Mouse (Mus musculus) intestine, embryonic 14.5 days (tissue): ENCODE data around the gene L1td1. TPM values are rescaled to one million over a fixed set of nuclear protein-coding genes. Genes with fewer than 3 reads are reported as not detected.

Experiments used
- ATAC-seq: fragments of 200-750 bp; cut with Nextera tagmentation; replicated peaks from 2 replicates; pipeline ENCODE4 v1.8.0; 2017; ENCODE audit warnings: low read depth, moderate number of reproducible peaks, moderate TSS enrichment, moderate library complexity; ENCODE audit not compliant: low FRiP score, low TSS enrichment
- DNase-seq: peaks from one replicate; pipeline ENCODE4 v3.0.0-alpha.2; 2018; ENCODE audit warnings: low spot score
- H3K27ac ChIP-seq: fragments of 300-500 bp; sonication (generic); 2 replicates; pipeline ENCODE4 v1.5.1; 2014; ENCODE audit warnings: low read depth, mild to moderate bottlenecking, control low read depth
- H3K27me3 ChIP-seq: fragments of 300-500 bp; sonication (generic); replicated peaks from 2 replicates; pipeline ENCODE4 v1.6.1; 2014; ENCODE audit warnings: low read length, control low read depth; ENCODE audit not compliant: control insufficient read depth, insufficient read depth
- H3K36me3 ChIP-seq: fragments of 300-500 bp; sonication (generic); 2 replicates; pipeline ENCODE4 v1.6.1; 2014; ENCODE audit warnings: low read length, control low read depth; ENCODE audit not compliant: control insufficient read depth, insufficient read depth
- H3K4me1 ChIP-seq: fragments of 300-500 bp; sonication (generic); replicated peaks from 2 replicates; pipeline ENCODE4 v1.6.1; 2014; ENCODE audit warnings: low read length, control low read depth, mixed read lengths; ENCODE audit not compliant: control insufficient read depth, insufficient read depth
- H3K4me2 ChIP-seq: fragments of 300-500 bp; sonication (generic); 2 replicates; pipeline ENCODE4 v1.6.1; 2014; ENCODE audit warnings: low read length
- H3K4me3 ChIP-seq: fragments of 300-500 bp; sonication (generic); 2 replicates; pipeline ENCODE4 v1.5.1; 2014; ENCODE audit warnings: low read depth, low read length, control low read depth, mixed read lengths
- H3K9ac ChIP-seq: fragments of 300-500 bp; sonication (generic); 2 replicates; pipeline ENCODE4 v1.6.1; 2014; ENCODE audit warnings: mild to moderate bottlenecking, low read length
- H3K9me3 ChIP-seq: fragments of 300-500 bp; sonication (generic); 2 replicates; pipeline ENCODE4 v1.6.1; 2016; ENCODE audit warnings: low read length, control low read depth; ENCODE audit not compliant: control insufficient read depth
- whole genome bisulfite sequencing: fragments of 180-500 bp; shearing (Covaris S2); extraction: QIAGEN DNeasy Blood & Tissue Kit; methylation state at CpG from one replicate; pipeline ENCODE4 v1.1.7; 2014; 5-methylcytosine and 5-hydroxymethylcytosine counted together
- polyA plus RNA-seq: library from polyadenylated mRNA; unstranded; fragments of >200 nt; fragmentation: Nextera tagmentation; extraction: Ambion mirVana; gene quantifications from 2 replicates; pipeline ENCODE4 v1.2.1, GENCODE M21; 2014

L1td1 gene
- 0.60 and 0.74 TPM in 2 replicates for polyA plus RNA-seq

DNA sequence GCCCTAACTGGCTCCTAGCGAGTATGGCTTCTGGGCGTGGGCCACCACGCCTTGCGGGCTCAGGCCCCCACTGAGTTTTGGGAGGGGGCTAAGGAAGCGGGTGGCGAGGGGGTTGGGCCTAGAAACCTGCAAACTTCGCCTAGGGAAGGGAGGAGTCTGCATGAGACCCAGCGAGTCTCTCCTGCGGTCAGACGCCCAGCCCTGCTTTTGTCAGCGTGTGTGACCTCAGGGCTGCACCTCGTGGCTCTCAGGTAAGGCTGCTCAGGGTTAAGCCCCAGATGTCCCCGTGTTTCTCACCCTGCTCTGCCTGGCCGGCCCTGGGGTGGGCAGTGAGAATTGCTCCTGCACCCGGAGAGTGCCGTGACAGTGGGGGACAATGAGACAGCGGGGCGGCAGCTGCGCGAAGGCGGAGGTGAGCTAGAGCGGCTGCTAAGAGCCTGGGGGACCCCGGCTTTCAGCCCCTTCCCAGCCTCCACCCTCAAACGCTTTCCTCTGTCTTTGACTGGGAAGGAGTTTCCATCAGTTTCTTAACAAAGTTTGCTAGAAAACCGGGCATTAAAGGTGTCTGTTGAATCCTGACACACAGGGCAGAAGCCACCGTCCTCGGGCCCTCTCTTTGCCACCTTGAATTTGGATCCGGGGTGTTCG, at the start of gene L1td1:
Gene L1td1 (plus strand): TSS at position 145 of the 648 bp plus-strand sequence.
- Histone ChIP-seq H3K36me3 (no peaks in the 10 kb centered on the region), H3K27ac (no peak within 1 kb of the TSS), H3K9ac (peak within 1 kb of the TSS; percentile 34), H3K9me3 (no peaks in the 10 kb centered on the region), H3K4me2 (peak within 1 kb of the TSS; percentile 57), H3K4me1 (peaks cover 7% of the 10 kb centered on the region), H3K27me3 (peaks cover 27% of the 10 kb centered on the region), H3K4me3 (peak within 1 kb of the TSS; percentile 28)
- WGBS: 11% methylated on average over 29 of the region's 29 CpGs
- DNase-seq (peak; percentile 68), ATAC-seq (peak; percentile 36; the same call in 1 of the 2 replicates)

DNA sequence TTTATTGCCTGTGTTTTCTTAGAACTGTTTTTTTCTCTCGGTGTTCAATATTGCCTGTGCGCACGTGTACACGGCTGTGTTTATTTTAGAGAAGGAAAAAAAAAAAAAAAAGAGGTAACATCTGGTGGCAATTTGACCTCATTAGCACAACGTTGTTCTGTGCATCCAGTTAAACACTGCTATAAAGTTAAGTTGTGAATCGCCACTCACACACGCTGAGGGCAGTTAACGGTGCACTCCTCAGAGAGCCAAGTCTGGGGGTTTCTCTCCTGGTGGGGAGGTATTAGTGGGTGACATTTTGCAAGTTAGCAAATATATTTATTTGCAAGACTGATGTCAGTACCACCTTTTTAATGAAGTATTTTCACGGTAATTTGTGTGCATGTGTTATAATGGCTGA, 49.0 kb upstream of the L1td1 start:
- ATAC-seq: no peak
- DNase-seq: no peak

DNA sequence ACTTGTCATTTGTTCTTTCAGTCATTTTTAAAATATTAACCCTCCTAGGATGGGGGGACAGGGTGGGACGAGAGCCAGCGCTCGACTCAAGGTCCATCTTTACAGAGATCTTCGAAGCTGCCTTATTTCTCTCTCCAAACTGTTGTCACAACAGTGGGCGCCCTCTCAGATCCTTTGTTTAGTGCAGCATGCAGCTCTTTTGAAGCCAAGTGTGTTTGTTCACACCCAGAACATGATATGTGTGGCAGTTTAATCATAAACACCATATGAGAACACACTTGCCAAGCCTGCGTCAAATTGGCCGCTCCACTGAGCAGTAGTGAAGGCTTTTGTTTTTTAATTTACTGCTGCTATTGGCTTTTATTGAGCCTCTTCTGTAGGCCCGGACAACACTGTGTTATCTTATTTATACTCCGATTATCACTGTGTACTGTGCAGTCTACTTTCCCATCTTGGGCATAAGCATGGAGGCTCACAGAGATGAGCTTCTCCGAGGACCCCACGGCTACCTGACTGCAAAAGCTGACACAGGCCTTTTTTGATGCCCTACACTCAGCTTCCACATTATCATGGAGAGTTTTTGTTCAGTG, 39.8 kb upstream of the L1td1 start:
- H3K9me3 ChIP-seq: no peaks in the 10 kb centered on the region
- ATAC-seq (no peak), DNase-seq (no peak)
- H3K36me3 ChIP-seq: 0 out of 2 replicates have a peak, but pooled peaks cover 3% of the 10 kb centered on the region
- no peaks in the 10 kb centered on the region for H3K4me1 ChIP-seq
- no peak overlapping the region for H3K27ac ChIP-seq
- no peak overlapping the region for H3K4me3 ChIP-seq
- H3K4me2 ChIP-seq: no peak overlapping the region
- 83% methylated on average over 11 of the region's 11 CpGs for WGBS
- no peak overlapping the region for H3K9ac ChIP-seq
- H3K27me3 ChIP-seq: no peaks in the 10 kb centered on the region

More for the DNA sequence above, 49.0 kb upstream of the L1td1 start:
- no peak overlapping the region for H3K27ac ChIP-seq
- no peaks in the 10 kb centered on the region for H3K36me3 ChIP-seq
- H3K4me2 ChIP-seq: no peak overlapping the region
- H3K4me1 ChIP-seq: 0 out of 2 replicates have a peak, but pooled peaks cover 5% of the 10 kb centered on the region
- WGBS: 48% methylated on average over 9 of the region's 9 CpGs
- no peak overlapping the region for H3K9ac ChIP-seq
- H3K4me3 ChIP-seq: no peak overlapping the region
- H3K9me3 ChIP-seq: no peaks in the 10 kb centered on the region
- no peaks in the 10 kb centered on the region for H3K27me3 ChIP-seq

DNA sequence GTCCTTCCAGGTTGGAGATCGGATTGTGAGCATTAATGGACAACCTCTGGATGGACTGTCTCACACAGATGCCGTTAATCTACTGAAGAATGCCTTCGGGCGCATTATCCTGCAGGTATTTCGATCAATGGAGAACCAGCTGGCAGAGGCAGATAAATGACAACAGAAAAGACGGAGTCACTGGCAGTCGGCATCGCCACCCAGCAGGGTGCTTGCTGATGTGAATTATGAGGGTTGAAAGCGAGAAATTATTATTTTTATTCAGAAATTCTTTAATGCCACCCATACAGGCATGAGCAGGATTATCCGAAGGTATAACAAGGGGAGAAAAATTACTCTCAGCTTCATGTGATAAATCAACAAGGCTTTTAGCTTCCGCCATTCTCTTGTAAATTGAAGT, 38.4 kb upstream of the L1td1 start:
- ATAC-seq (no peak), DNase-seq (no peak)
- Histone ChIP-seq H3K9ac (no peak overlapping the region), H3K9me3 (no peaks in the 10 kb centered on the region), H3K4me1 (no peaks in the 10 kb centered on the region), H3K27me3 (no peaks in the 10 kb centered on the region), H3K4me3 (no peak overlapping the region), H3K4me2 (no peak overlapping the region), H3K27ac (no peak overlapping the region), H3K36me3 (0 out of 2 replicates have a peak, but pooled peaks cover 3% of the 10 kb centered on the region)
- 91% methylated on average over 11 of the region's 11 CpGs for WGBS

DNA sequence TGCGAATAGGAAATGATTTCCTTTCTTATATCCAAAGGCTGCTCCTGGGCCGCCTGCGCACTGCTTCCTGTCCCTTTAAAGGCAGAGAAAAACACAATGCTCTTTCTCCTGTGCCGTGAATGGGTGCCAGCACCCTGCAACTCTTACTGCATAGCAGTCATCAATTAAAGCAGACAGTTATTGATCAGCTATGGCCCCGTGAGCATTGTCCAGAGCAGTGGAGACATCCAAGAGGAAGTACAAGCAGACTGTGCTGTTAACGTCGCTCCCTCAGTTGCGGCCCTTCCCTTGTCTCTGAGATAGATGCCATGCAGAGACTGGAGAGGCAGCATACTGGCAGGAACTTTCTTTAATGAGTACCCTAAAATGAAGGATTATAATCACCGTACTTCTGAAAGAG, 38.0 kb upstream of the L1td1 start:
- Histone ChIP-seq H3K9ac (no peak overlapping the region), H3K4me2 (no peak overlapping the region), H3K4me3 (no peak overlapping the region), H3K27ac (no peak overlapping the region), H3K36me3 (0 out of 2 replicates have a peak, but pooled peaks cover 3% of the 10 kb centered on the region), H3K27me3 (no peaks in the 10 kb centered on the region), H3K9me3 (no peaks in the 10 kb centered on the region), H3K4me1 (peaks cover 2% of the 10 kb centered on the region; the same call in 1 of the 2 replicates)
- ATAC-seq (no peak), DNase-seq (no peak)
- 83% methylated on average over 9 of the region's 9 CpGs for WGBS

DNA sequence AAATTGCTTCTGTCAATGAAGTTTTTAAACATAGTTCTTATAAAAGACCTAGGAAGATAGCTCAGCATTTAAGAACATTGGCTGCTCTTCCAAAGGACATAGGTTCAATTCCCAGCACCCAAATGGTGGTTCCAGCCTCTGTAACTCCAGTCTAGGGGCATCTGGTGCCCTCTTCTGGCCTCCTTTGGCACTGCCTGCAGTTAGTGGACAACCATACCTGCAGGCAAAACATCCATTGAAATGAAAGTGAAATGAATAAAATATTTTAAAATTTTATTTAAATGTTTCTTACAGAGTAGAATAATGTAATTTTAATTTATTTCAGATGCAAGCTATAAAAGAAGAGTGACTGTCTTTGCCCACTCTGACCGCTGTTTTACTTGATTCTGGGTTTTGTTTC, 36.5 kb upstream of the L1td1 start:
- no peak overlapping the region for H3K4me3 ChIP-seq
- no peak overlapping the region for H3K4me2 ChIP-seq
- H3K27me3 ChIP-seq: no peaks in the 10 kb centered on the region
- no peak overlapping the region for H3K27ac ChIP-seq
- peaks cover 9% of the 10 kb centered on the region; the same call in 1 of the 2 replicates for H3K4me1 ChIP-seq
- H3K9me3 ChIP-seq: no peaks in the 10 kb centered on the region
- H3K36me3 ChIP-seq: 0 out of 2 replicates have a peak, but pooled peaks cover 3% of the 10 kb centered on the region
- no peak for ATAC-seq
- 94% methylated on average over 1 of the region's 1 CpGs for WGBS
- no peak for DNase-seq
- H3K9ac ChIP-seq: no peak overlapping the region

DNA sequence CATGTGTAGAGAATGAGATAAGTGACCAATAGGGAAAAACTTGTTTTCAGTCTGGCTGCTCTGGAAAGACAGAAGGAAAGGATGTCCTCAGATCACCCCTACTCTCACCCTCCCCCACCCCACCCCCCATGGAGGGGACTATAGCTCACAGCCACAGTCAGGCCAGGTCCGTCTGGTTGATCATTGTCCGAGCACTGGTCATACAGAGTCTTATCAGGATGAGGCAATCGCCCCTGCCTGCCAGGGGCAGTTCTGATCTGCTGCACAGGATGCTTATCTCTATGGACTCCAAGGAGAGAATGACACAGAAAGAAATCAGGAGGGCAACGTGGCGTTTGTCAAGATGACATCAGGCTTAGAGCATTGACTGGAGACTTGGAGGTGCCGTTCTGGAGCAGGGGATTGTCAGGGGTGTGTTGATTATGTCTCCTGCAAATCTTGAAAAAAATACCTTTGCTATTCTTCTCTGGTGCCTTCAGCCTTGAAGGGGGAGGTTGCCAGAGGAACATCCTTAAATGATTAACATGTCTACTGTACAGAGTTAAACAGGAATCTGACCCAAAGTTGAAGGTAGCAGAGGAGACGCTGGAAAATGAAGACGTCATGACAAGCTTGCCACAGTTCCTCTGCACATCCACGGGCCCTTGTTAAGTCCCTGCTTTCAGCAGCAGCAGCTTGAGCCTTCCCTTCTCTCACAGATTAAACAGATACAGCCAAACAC, 32.9 kb upstream of the L1td1 start:
- DNase-seq (no peak), ATAC-seq (0 out of 2 replicates have a peak, but pooled peaks have one; percentile 43)
- Histone ChIP-seq H3K27ac (peak overlapping the region; percentile 44; the same call in 1 of the 2 replicates), H3K36me3 (0 out of 2 replicates have a peak, but pooled peaks cover 3% of the 10 kb centered on the region), H3K4me2 (no peak overlapping the region), H3K9me3 (no peaks in the 10 kb centered on the region), H3K27me3 (no peaks in the 10 kb centered on the region), H3K4me3 (no peak overlapping the region), H3K4me1 (peaks cover 9% of the 10 kb centered on the region; the same call in 1 of the 2 replicates), H3K9ac (no peak overlapping the region)
- 17% methylated on average over 9 of the region's 9 CpGs for WGBS

DNA sequence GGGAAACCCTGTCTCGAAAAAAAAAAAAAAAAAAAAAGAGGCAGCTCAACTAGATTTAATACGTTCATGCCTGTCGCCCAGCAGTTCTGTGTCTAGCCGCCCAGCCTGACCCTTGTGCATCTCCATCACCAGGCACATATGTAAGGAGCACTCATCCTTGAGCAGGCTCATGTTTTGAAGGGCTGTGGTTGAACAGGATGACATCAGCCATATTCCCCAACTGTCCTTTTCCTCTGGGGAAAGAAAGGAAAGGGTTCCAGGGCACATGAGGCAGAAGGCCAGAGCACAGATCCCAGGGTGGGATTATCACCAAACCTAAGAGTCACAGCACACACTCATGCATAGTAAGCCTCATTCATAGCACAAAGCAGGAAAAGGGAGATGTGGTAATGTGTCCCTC, 28.6 kb upstream of the L1td1 start:
- no peak for DNase-seq
- Histone ChIP-seq H3K4me2 (no peak overlapping the region), H3K36me3 (no peaks in the 10 kb centered on the region), H3K4me3 (no peak overlapping the region), H3K27me3 (no peaks in the 10 kb centered on the region), H3K27ac (no peak overlapping the region), H3K4me1 (peaks cover 18% of the 10 kb centered on the region; the same call in 1 of the 2 replicates), H3K9me3 (no peaks in the 10 kb centered on the region), H3K9ac (no peak overlapping the region)
- ATAC-seq: no peak
- WGBS: 83% methylated on average over 4 of the region's 4 CpGs
